Mouse (Mus musculus) thymus, adult 2 months (tissue): ENCODE measurements around the gene Tk1.

Experiments
- CTCF ChIP-seq: fragments of 200-500 bp; IDR thresholded peaks from 2 replicates; pipeline ENCODE4 v1.5.1; 2012; ENCODE audit warnings: mild to moderate bottlenecking, control low read depth, low read length, moderate library complexity, borderline replicate concordance; ENCODE audit not compliant: control insufficient read depth, poor library complexity, insufficient read depth; ENCODE audit errors: extremely low read depth
- POLR2A ChIP-seq: fragments of 200-500 bp; IDR thresholded peaks from 2 replicates; pipeline ENCODE4 v1.6.1; 2012; ENCODE audit warnings: mild to moderate bottlenecking, low read length, control low read depth, moderate library complexity; ENCODE audit not compliant: control insufficient read depth, poor library complexity, insufficient read depth; ENCODE audit errors: extremely low read depth

DNA sequence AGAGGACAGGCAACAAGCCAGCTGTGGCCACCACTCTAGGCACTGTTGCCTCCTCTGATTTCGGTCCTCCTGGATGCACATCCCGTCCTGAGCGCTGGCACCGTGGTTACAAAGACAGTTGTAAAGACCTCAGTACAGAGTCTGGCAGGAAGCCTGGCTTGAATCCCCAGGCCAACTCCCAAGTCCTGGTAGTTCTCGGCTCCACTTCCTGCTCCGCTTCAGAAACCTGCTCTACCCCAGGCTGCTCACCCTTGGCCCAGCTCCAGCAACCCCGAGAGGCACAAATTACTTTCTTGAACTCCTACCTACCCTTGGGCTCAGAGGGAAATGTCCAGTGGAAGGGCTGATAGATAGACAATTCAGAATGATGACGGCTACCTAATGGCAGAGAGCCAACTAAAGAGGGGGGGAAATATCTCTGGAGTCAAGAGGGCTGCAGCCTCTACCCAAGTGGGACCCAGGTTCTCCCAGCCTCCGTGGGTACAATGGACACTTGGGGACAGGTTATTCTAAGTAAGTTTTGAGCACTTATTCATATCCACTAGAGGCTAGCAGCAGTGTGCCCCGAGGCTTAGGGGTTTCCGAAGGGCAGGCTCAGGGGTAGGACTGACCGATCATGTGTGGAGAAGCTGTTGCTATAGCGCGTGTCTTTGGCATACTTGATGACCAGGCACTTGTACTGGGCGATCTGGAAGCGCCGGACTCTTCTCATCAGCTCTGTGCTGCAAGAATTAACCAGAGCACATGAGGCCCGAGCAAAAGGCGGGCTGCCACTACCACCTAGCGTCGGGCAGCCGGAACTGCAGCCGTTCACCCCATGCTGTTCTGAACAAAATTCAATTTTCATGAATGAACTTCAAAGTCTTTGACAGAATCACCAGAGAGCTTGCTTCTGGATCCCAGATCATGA, 1.6 kb downstream of the Tk1 start:
- TF ChIP-seq CTCF (peak; percentile 94), POLR2A (0 out of 2 replicates have a peak, but pooled peaks have one; percentile 15)
